Mouse (Mus musculus): ENCODE results near the gene Zdbf2. TPM values are rescaled to one million over a fixed set of nuclear protein-coding genes. Genes with fewer than 3 reads are reported as not detected.

Gene Zdbf2
- polyA plus RNA-seq, 1 experiment from 2014 or later = 11.9 TPM

- Histone ChIP-seq H3K27ac (no peak overlapping the region), H3K36me3 (no peaks in the 10 kb centered on the region), H3K9me3 (no peaks in the 10 kb centered on the region), H3K4me1 (peaks cover 12% of the 10 kb centered on the region), H3K27me3 (ENCODE audit: insufficient read depth, poor library complexity, severe bottlenecking) (peaks cover 95% of the 10 kb centered on the region), H3K4me3 (no peak overlapping the region)
- WGBS = 41% methylated on average over 24 of the region's 24 CpGs
- DNase-seq (ENCODE audit: low spot score) = no peak
These were observed 20.5 kb upstream of the Zdbf2 start for GRCm38 (mm10) chr1:63252351-63253209.

- no peaks in the 10 kb centered on the region for H3K9me3 ChIP-seq
- no peak overlapping the region for H3K4me3 ChIP-seq
- H3K36me3 ChIP-seq = no peaks in the 10 kb centered on the region
- peaks cover 8% of the 10 kb centered on the region for H3K4me1 ChIP-seq
- H3K27ac ChIP-seq = no peak overlapping the region
- 38% methylated on average over 5 of the region's 5 CpGs for WGBS
- DNase-seq (ENCODE audit: low spot score) = no peak
- peaks cover 91% of the 10 kb centered on the region for H3K27me3 ChIP-seq (ENCODE audit: insufficient read depth, poor library complexity, severe bottlenecking)
These were observed 19.8 kb upstream of the Zdbf2 start for GRCm38 (mm10) chr1:63253291-63253690.

GRCm38 (mm10) chr1:63255101-63255500, 18.0 kb upstream of the Zdbf2 start:
- Histone ChIP-seq H3K36me3 (no peaks in the 10 kb centered on the region), H3K27ac (no peak overlapping the region), H3K4me3 (no peak overlapping the region), H3K27me3 (ENCODE audit: insufficient read depth, poor library complexity, severe bottlenecking) (peaks cover 87% of the 10 kb centered on the region), H3K9me3 (no peaks in the 10 kb centered on the region), H3K4me1 (peaks cover 4% of the 10 kb centered on the region; the same call in 1 of the 2 replicates)
- DNase-seq (ENCODE audit: low spot score) = no peak
- 21% methylated on average over 4 of the region's 4 CpGs for WGBS

GRCm38 (mm10) chr1:63256083-63256482, 17.0 kb upstream of the Zdbf2 start:
- no peaks in the 10 kb centered on the region for H3K9me3 ChIP-seq
- H3K4me1 ChIP-seq = peaks cover 4% of the 10 kb centered on the region; the same call in 1 of the 2 replicates
- no peak overlapping the region for H3K4me3 ChIP-seq
- no peak for DNase-seq (ENCODE audit: low spot score)
- H3K27ac ChIP-seq = no peak overlapping the region
- 29% methylated on average over 5 of the region's 5 CpGs for WGBS
- no peaks in the 10 kb centered on the region for H3K36me3 ChIP-seq
- H3K27me3 ChIP-seq (ENCODE audit: insufficient read depth, poor library complexity, severe bottlenecking) = peaks cover 88% of the 10 kb centered on the region

GRCm38 (mm10) chr1:63258501-63258900, 14.6 kb upstream of the Zdbf2 start:
- no peak overlapping the region for H3K27ac ChIP-seq
- peaks cover 84% of the 10 kb centered on the region for H3K27me3 ChIP-seq (ENCODE audit: insufficient read depth, poor library complexity, severe bottlenecking)
- H3K9me3 ChIP-seq = no peaks in the 10 kb centered on the region
- H3K36me3 ChIP-seq = no peaks in the 10 kb centered on the region
- H3K4me3 ChIP-seq = no peak overlapping the region
- peaks cover 8% of the 10 kb centered on the region for H3K4me1 ChIP-seq
- WGBS = 24% methylated on average over 2 of the region's 2 CpGs
- DNase-seq (ENCODE audit: low spot score) = no peak

GRCm38 (mm10) chr1:63259271-63259830, 13.7 kb upstream of the Zdbf2 start:
- Histone ChIP-seq H3K9me3 (no peaks in the 10 kb centered on the region), H3K36me3 (no peaks in the 10 kb centered on the region), H3K27me3 (ENCODE audit: insufficient read depth, poor library complexity, severe bottlenecking) (peaks cover 86% of the 10 kb centered on the region), H3K27ac (no peak overlapping the region), H3K4me3 (no peak overlapping the region), H3K4me1 (peaks cover 8% of the 10 kb centered on the region)
- no peak for DNase-seq (ENCODE audit: low spot score)
- 40% methylated on average over 11 of the region's 11 CpGs for WGBS

- H3K4me3 ChIP-seq = no peak overlapping the region
- WGBS = 40% methylated on average over 17 of the region's 17 CpGs
These were observed 12.9 kb upstream of the Zdbf2 start for GRCm38 (mm10) chr1:63259916-63260741.

GRCm38 (mm10) chr1:63260742-63261033, 12.4 kb upstream of the Zdbf2 start:
- no peaks in the 10 kb centered on the region for H3K9me3 ChIP-seq
- H3K27ac ChIP-seq = no peak overlapping the region
- peaks cover 86% of the 10 kb centered on the region for H3K27me3 ChIP-seq (ENCODE audit: insufficient read depth, poor library complexity, severe bottlenecking)
- peaks cover 8% of the 10 kb centered on the region for H3K4me1 ChIP-seq
- no peak for DNase-seq (ENCODE audit: low spot score)
- no peak overlapping the region for H3K4me3 ChIP-seq
- 50% methylated on average over 5 of the region's 5 CpGs for WGBS
- no peaks in the 10 kb centered on the region for H3K36me3 ChIP-seq

More at GRCm38 (mm10) chr1:63259916-63260741, 12.9 kb upstream of the Zdbf2 start:
- no peaks in the 10 kb centered on the region for H3K36me3 ChIP-seq
- peaks cover 86% of the 10 kb centered on the region for H3K27me3 ChIP-seq (ENCODE audit: insufficient read depth, poor library complexity, severe bottlenecking)
- no peaks in the 10 kb centered on the region for H3K9me3 ChIP-seq
- H3K4me1 ChIP-seq = peaks cover 8% of the 10 kb centered on the region
- DNase-seq (ENCODE audit: low spot score) = no peak
- no peak overlapping the region for H3K27ac ChIP-seq

GRCm38 (mm10) chr1:63261041-63261590, 11.9 kb upstream of the Zdbf2 start:
- no peaks in the 10 kb centered on the region for H3K9me3 ChIP-seq
- 51% methylated on average over 17 of the region's 17 CpGs for WGBS
- peaks cover 86% of the 10 kb centered on the region for H3K27me3 ChIP-seq (ENCODE audit: insufficient read depth, poor library complexity, severe bottlenecking)
- DNase-seq (ENCODE audit: low spot score) = no peak
- H3K4me3 ChIP-seq = no peak overlapping the region
- H3K36me3 ChIP-seq = no peaks in the 10 kb centered on the region
- peaks cover 8% of the 10 kb centered on the region for H3K4me1 ChIP-seq
- H3K27ac ChIP-seq = no peak overlapping the region

GRCm38 (mm10) chr1:63263671-63264070, 9.4 kb upstream of the Zdbf2 start:
- Histone ChIP-seq H3K4me3 (no peak overlapping the region), H3K4me1 (peaks cover 3% of the 10 kb centered on the region; the same call in 1 of the 2 replicates), H3K36me3 (no peaks in the 10 kb centered on the region), H3K9me3 (no peaks in the 10 kb centered on the region), H3K27me3 (ENCODE audit: insufficient read depth, poor library complexity, severe bottlenecking) (peaks cover 82% of the 10 kb centered on the region), H3K27ac (no peak overlapping the region)
- 37% methylated on average over 11 of the region's 11 CpGs for WGBS
- no peak for DNase-seq (ENCODE audit: low spot score)

- no peak overlapping the region for H3K4me3 ChIP-seq
- H3K27me3 ChIP-seq (ENCODE audit: insufficient read depth, poor library complexity, severe bottlenecking) = peaks cover 87% of the 10 kb centered on the region
- no peaks in the 10 kb centered on the region for H3K36me3 ChIP-seq
- 45% methylated on average over 4 of the region's 4 CpGs for WGBS
- peaks cover 3% of the 10 kb centered on the region; the same call in 1 of the 2 replicates for H3K4me1 ChIP-seq
- DNase-seq (ENCODE audit: low spot score) = no peak
- no peak overlapping the region for H3K27ac ChIP-seq
- no peaks in the 10 kb centered on the region for H3K9me3 ChIP-seq
These were observed 7.6 kb upstream of the Zdbf2 start for GRCm38 (mm10) chr1:63265461-63265860.

- peaks cover 3% of the 10 kb centered on the region; the same call in 1 of the 2 replicates for H3K4me1 ChIP-seq
- no peak overlapping the region for H3K27ac ChIP-seq
- DNase-seq (ENCODE audit: low spot score) = no peak
- WGBS = 52% methylated on average over 12 of the region's 12 CpGs
- no peaks in the 10 kb centered on the region for H3K9me3 ChIP-seq
- H3K4me3 ChIP-seq = no peak overlapping the region
- peaks cover 87% of the 10 kb centered on the region for H3K27me3 ChIP-seq (ENCODE audit: insufficient read depth, poor library complexity, severe bottlenecking)
- H3K36me3 ChIP-seq = no peaks in the 10 kb centered on the region
These were observed 6.9 kb upstream of the Zdbf2 start for GRCm38 (mm10) chr1:63266121-63266520.

All from heart, embryonic 10.5 days (tissue).